Mouse (Mus musculus) brain, embryonic 14.5 days (tissue): ENCODE data around the gene Gimap8.
A peak's percentile ranks its signal among the peaks of the same experiment; 100 is the strongest.

Source experiments
- CTCF ChIP-seq: fragments of 200-500 bp; IDR thresholded peaks from 2 replicates; pipeline ENCODE4 v1.5.1; 2012; ENCODE audit warnings: inconsistent platforms, mild to moderate bottlenecking, moderate library complexity, borderline replicate concordance; ENCODE audit not compliant: insufficient read depth, insufficient read length; ENCODE audit errors: extremely low read depth
- POLR2A ChIP-seq: fragments of 200-500 bp; IDR thresholded peaks from 2 replicates; pipeline ENCODE4 v1.6.1; 2012; ENCODE audit warnings: mild to moderate bottlenecking, inconsistent platforms, borderline replicate concordance; ENCODE audit not compliant: poor library complexity, insufficient read depth, insufficient read length, severe bottlenecking; ENCODE audit errors: extremely low read depth

GRCm38 (mm10) chr6:48601271-48602079 is 45.6 kb upstream of the Gimap8 start, which contains the start of gene Zfp775:
- TF ChIP-seq CTCF (no peak), POLR2A (peak; percentile 71; the same call in 1 of the 2 replicates)
